Mouse (Mus musculus): Measurements from ENCODE around the gene Grin1. TPM values are rescaled to one million over a fixed set of nuclear protein-coding genes. Genes with fewer than 3 reads are reported as not detected.

Gene Grin1
- polyA plus RNA-seq, 1 experiment from 2014 or later: 5.6 TPM

DNA sequence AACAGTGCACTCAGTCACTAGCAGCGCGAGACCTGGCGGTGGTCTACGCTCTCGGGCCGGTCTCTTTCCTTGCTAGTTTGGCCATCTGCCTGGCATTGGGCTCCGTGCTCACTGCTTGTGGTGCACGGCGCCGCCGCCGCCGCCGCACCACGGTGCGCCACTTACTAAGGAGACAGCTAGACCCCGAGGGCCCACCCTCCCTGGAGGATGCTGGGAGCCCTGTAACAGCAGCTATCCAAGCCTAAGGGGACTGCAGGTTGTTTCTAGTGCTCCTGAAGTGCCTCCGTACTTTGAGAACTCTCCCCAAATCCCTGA lies 28.2 kb downstream of the Grin1 start:
- Histone ChIP-seq H3K9me3 (replicated peaks) (no peaks in the 10 kb centered on the region), H3K4me3 (peak overlapping the region; percentile 27), H3K4me1 (peaks cover 26% of the 10 kb centered on the region), H3K27me3 (peaks cover 83% of the 10 kb centered on the region), H3K36me3 (ENCODE audit: poor library complexity, severe bottlenecking) (peaks cover 10% of the 10 kb centered on the region), H3K9ac (peak overlapping the region; percentile 21; the same call in 1 of the 2 replicates), H3K27ac (no peak overlapping the region), H3K4me2 (peak overlapping the region; percentile 51)
- ATAC-seq: no peak
- under 1% methylated on average over 18 of the region's 18 CpGs for WGBS

DNA sequence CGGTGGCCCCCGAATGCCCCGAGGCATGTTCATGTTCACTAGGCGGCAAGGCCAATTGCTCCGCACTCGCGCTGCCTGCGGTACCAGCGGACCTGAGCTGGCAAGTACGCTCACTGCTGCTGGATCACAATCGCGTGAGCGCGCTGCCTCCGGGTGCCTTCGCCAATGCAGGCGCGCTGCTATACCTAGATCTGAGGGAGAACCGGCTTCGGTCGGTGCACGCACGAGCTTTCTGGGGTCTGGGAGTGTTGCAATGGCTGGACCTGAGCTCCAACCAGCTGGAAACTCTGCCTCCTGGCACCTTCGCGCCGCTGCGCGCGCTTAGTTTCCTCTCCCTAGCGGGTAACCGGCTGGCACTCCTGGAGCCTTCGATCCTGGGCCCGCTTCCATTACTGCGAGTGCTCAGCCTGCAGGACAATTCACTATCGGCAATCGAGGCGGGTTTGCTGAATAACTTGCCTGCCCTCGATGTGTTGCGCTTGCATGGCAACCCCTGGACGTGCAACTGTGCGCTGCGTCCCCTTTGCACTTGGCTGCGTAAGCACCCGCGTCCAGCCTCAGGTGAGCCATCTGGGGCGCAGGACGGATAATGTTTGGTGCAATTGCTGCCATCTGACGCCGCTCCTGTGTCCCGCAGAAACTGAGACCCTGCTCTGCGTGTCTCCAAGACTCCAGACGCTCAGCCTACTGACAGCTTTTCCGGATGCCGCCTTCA lies 28.7 kb downstream of the Grin1 start:
- Histone ChIP-seq H3K27ac (no peak overlapping the region), H3K36me3 (ENCODE audit: poor library complexity, severe bottlenecking) (peaks cover 15% of the 10 kb centered on the region), H3K4me1 (peaks cover 26% of the 10 kb centered on the region), H3K27me3 (peaks cover 78% of the 10 kb centered on the region), H3K4me2 (peak overlapping the region; percentile 51), H3K9me3 (replicated peaks) (no peaks in the 10 kb centered on the region), H3K9ac (peak overlapping the region; percentile 21), H3K4me3 (peak overlapping the region; percentile 27)
- 2% methylated on average over 54 of the region's 54 CpGs for WGBS
- no peak for ATAC-seq

DNA sequence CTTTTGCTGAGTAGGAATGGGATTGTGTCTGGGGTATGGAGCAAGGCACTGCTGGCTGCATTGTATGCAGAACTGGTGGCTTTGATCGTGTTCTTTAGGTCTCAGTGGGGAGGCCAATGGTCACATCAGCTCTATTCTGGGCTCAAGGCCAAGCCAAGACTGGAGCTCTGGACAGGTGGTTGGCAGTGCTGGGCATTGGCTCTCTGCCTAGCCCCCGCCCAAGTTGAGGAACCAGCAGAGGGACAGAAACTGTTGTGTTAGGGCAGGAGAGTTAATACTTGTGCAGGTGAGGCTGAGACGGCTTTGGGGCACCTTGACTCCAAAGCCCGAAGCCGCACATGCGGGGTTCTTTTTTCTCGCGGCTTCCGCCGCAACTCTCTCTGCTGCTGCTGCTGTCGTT lies 29.3 kb downstream of the Grin1 start, which contains the start of gene Lrrc26:
Lrrc26 (plus strand) TSS at position 265 of the 400 bp plus-strand sequence.
- Histone ChIP-seq H3K4me2 (peak within 1 kb of the TSS; percentile 51), H3K27me3 (peaks cover 73% of the 10 kb centered on the region), H3K4me3 (peak within 1 kb of the TSS; percentile 27), H3K9ac (peak within 1 kb of the TSS; percentile 21), H3K27ac (no peak within 1 kb of the TSS), H3K9me3 (replicated peaks) (no peaks in the 10 kb centered on the region), H3K4me1 (peaks cover 26% of the 10 kb centered on the region), H3K36me3 (ENCODE audit: poor library complexity, severe bottlenecking) (peaks cover 21% of the 10 kb centered on the region)
- no peak for ATAC-seq
- WGBS: 9% methylated on average over 11 of the region's 11 CpGs

DNA sequence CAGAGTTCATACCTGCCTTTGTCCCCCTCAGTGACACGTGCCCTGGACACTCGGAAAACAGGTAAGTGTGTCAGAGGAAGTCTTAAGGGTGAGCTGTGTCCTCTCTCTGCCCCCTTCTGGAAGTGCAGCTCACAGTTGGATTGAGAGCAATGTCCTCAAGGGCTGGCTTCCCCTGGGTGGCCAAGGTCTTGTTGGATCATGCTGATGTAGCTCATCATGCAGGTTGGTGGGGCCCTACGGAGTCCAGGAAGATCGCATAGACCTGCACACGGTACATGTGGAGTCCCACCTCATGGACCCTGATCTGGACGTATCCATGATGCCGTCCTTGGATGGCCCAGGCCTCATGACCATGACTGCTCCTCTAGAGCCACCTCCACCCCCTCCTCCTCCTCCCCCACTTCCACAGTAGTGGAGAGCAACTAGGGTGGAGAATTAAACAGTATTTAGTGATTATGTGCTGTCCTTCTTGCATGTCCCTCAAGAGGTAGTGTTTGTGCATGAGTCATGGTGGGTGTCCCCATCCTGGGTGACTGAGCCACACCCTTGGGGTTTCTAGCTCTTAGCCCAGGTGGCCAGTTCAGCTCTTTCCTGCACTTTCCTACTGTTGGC lies 30.1 kb downstream of the Grin1 start:
- Histone ChIP-seq H3K4me3 (no peak overlapping the region), H3K27me3 (peaks cover 65% of the 10 kb centered on the region), H3K36me3 (ENCODE audit: poor library complexity, severe bottlenecking) (peaks cover 29% of the 10 kb centered on the region), H3K9me3 (replicated peaks) (no peaks in the 10 kb centered on the region), H3K9ac (no peak overlapping the region), H3K4me1 (peaks cover 26% of the 10 kb centered on the region), H3K27ac (no peak overlapping the region), H3K4me2 (no peak overlapping the region)
- WGBS: 75% methylated on average over 7 of the region's 7 CpGs
- ATAC-seq: no peak

DNA sequence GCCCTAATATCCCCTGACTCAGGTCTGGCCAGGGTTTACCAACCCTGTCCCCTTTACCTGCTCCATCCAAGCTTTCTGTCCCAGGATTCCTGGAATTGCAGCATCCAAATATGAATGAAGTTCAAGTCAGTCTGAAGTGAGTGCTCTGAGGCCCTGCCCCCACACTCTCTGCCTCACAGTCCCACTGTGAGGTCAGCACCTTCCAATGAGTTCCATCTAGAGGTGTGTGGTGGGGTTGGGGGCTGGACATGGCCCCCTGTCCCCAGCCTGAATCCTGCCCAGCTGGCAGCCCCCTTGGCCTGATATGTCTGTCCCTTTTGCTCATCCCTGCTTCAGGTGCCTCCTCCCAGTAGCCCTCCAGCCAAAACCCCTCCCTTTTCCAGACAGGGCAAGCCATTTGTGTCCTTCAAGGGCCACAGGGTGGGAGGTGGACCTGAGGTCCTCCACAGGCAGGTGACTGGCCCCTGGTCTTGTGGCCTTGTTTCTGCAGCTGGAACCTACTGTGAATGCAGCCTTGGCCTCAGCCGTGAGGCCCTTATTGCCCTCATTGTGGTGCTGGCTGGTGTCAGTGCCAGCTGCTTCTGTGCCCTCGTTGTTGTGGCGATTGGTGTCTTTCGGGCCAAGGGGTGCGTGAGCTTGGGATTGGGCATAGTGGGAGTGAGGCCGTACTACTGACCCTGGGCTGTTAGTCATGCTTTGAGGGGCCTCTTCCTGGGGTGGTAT lies 30.9 kb downstream of the Grin1 start, which contains the start of gene Tmem210:
Tmem210 (plus strand) TSS at position 219 of the 723 bp plus-strand sequence.
- Histone ChIP-seq H3K9ac (no peak within 1 kb of the TSS), H3K36me3 (ENCODE audit: poor library complexity, severe bottlenecking) (peaks cover 36% of the 10 kb centered on the region), H3K27me3 (peaks cover 58% of the 10 kb centered on the region), H3K4me2 (no peak within 1 kb of the TSS), H3K9me3 (replicated peaks) (no peaks in the 10 kb centered on the region), H3K4me1 (peaks cover 26% of the 10 kb centered on the region), H3K27ac (no peak within 1 kb of the TSS), H3K4me3 (no peak within 1 kb of the TSS)
- WGBS: 85% methylated on average over 6 of the region's 6 CpGs
- ATAC-seq: no peak

DNA sequence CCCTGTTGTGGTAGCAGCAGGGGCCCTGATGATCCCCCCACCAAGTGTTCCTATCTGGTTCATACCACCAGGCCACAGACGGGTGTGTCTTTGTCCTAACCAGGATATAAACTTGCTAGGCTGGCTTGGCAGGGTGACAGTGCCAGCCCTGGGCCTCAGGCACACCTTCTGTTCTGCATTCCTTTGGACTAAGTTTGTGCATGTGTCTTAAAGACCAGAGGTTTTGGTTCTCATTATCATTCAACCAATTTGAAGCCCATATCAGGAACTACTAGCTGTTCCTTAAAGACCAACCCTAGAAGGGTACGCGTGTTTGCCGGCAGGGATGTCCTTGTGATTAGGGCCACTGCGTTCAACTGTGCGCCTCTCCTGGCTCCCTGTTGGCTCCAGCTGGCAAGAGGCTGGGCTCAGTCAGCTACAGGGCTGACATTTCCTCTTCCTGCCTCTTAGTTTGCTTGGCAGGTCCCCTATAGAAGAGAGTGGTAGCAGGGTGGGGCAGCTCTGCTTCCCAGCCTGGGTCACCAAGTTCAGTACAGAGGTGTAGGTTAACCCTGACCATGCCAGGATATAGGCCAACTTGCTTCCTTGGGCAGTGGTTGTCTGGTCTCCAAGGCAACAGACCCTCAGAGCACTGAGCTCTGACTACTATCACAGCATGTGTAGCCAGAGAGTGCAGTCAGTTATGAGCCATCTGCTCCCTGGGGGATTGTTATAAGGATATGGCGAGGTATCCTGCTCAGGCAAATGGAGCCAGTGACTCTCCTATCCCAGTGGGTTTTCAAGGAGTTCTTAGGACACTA lies 31.9 kb downstream of the Grin1 start:
- H3K36me3 ChIP-seq (ENCODE audit: poor library complexity, severe bottlenecking): peaks cover 46% of the 10 kb centered on the region
- H3K27ac ChIP-seq: no peak overlapping the region
- no peak for ATAC-seq
- no peaks in the 10 kb centered on the region for H3K9me3 ChIP-seq (replicated peaks)
- H3K4me3 ChIP-seq: no peak overlapping the region
- H3K4me1 ChIP-seq: peaks cover 19% of the 10 kb centered on the region
- H3K27me3 ChIP-seq: peaks cover 47% of the 10 kb centered on the region
- H3K4me2 ChIP-seq: no peak overlapping the region
- 62% methylated on average over 7 of the region's 7 CpGs for WGBS
- H3K9ac ChIP-seq: no peak overlapping the region

DNA sequence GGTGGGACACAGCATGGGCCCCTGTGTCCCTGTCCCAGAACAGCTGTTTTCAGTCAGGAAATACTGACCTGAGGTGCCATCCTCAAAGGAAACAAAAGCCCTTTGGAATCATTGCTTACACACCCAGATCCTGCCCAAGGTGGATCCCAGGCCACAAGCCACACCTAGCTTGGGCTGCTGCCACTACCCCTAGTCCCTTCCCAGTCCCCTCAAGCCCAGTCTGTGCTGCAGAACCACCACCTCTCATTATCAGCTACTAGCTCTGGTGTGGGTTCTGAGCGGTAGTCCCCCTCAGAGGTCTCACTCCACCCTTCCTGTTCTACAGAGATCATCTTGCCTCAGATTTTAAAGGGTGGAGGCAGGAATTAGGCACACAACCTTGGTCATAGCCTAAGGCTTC lies 32.7 kb downstream of the Grin1 start:
- Histone ChIP-seq H3K4me3 (no peak overlapping the region), H3K4me1 (peaks cover 18% of the 10 kb centered on the region; the same call in 1 of the 2 replicates), H3K4me2 (no peak overlapping the region), H3K9ac (no peak overlapping the region), H3K36me3 (ENCODE audit: poor library complexity, severe bottlenecking) (peaks cover 51% of the 10 kb centered on the region), H3K27ac (no peak overlapping the region), H3K9me3 (replicated peaks) (no peaks in the 10 kb centered on the region), H3K27me3 (peaks cover 40% of the 10 kb centered on the region)
- ATAC-seq: no peak
- 84% methylated on average over 1 of the region's 1 CpGs for WGBS

DNA sequence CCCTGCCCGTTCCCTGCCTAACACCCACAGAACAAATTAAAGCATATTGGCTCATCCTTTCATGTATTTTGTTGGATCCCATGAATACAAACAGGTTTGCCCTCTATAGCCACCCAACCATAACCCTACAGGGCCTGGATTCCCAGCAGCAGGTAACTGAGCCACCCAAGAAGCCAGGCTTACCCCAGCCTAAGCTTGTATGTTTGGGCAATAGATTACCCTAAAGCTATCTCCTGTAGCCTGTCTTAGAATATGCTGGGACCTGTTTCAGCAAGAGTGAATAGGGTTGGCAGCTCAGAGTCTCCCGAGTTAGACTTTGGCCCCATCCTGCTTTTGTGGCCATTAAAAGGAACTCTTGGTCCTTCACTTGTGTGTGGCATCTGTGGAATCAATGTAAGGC lies 33.4 kb downstream of the Grin1 start:
- peaks cover 11% of the 10 kb centered on the region; the same call in 1 of the 2 replicates for H3K4me1 ChIP-seq
- no peak overlapping the region for H3K9ac ChIP-seq
- WGBS: 96% methylated on average over 2 of the region's 2 CpGs
- H3K27me3 ChIP-seq: peaks cover 32% of the 10 kb centered on the region
- no peak overlapping the region for H3K4me3 ChIP-seq
- peaks cover 59% of the 10 kb centered on the region for H3K36me3 ChIP-seq (ENCODE audit: poor library complexity, severe bottlenecking)
- H3K9me3 ChIP-seq (replicated peaks): no peaks in the 10 kb centered on the region
- no peak for ATAC-seq
- no peak overlapping the region for H3K27ac ChIP-seq
- no peak overlapping the region for H3K4me2 ChIP-seq

DNA sequence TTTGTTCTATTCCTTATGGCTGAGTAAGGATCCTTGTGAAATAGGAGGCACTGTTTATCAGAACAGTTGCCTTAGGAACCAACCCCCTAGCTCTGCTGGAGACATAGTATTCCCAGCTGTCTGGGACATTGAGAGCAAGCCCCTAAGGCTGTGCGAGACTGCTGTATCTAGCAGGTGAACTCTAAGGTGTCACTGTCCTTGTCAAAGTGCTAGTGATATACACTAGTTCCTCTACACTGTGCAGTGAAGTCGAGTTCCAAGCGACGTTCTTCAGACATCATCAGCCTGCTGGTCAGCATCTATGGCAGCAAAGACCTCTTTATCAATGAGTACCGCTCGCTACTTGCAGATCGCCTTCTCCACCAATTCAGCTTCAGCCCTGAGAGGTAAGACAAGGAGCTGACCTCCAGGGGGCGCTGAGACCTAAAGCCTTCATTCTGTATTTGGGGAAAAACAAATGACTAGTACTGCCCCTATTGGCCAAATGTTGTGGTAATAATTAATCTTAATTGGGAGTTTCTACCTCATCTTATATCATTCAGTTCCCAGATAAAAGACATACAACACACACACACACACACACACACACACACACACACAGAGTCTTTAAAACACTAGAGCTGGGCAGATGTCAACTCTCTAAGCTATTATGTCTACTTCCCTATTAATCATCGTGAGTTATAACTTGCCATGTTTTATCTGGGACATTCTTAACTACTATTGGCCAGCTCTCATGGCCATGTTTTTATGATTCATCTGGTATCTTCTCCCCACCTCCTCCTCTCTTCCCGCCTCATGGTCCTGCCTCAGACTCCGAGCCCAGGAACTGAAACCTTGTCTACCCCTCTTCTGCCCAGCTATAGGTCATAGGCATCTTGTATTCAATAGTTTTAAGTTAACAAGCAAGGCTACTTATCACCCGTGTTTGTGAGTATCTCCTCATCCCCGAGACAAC lies 39.8 kb downstream of the Grin1 start:
- Histone ChIP-seq H3K36me3 (ENCODE audit: poor library complexity, severe bottlenecking) (peaks cover 97% of the 10 kb centered on the region), H3K4me1 (peaks cover 5% of the 10 kb centered on the region; the same call in 1 of the 2 replicates), H3K27ac (no peak overlapping the region), H3K27me3 (no peaks in the 10 kb centered on the region), H3K4me3 (no peak overlapping the region), H3K9ac (no peak overlapping the region), H3K4me2 (no peak overlapping the region), H3K9me3 (replicated peaks) (no peaks in the 10 kb centered on the region)
- ATAC-seq: peak; percentile 55; the same call in 1 of the 2 replicates
- 59% methylated on average over 13 of the region's 13 CpGs for WGBS

DNA sequence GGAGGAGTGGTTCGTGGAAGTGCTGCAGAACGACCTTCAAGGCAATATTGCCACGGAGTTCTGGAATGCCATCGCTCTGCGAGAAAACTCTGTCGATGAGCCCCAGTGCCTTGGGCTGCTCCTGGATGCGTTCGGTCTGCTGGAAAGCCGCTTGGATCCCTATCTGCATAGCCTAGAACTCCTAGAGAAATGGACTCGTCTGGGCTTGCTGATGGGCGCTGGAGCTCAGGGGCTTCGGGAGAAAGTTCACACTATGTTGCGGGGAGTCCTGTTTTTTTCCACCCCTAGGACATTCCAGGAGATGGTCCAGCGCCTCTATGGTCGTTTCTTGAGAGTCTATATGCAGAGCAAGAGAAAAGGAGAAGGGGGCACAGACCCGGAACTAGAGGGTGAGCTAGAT lies 46.0 kb downstream of the Grin1 start:
- WGBS: 44% methylated on average over 16 of the region's 16 CpGs
- peaks cover 38% of the 10 kb centered on the region for H3K4me1 ChIP-seq
- peak overlapping the region; percentile 85 for H3K4me3 ChIP-seq
- no peaks in the 10 kb centered on the region for H3K9me3 ChIP-seq (replicated peaks)
- H3K36me3 ChIP-seq (ENCODE audit: poor library complexity, severe bottlenecking): peaks cover 70% of the 10 kb centered on the region
- peak overlapping the region; percentile 91 for H3K4me2 ChIP-seq
- no peak for ATAC-seq
- peak overlapping the region; percentile 92 for H3K9ac ChIP-seq
- H3K27ac ChIP-seq: no peak overlapping the region
- H3K27me3 ChIP-seq: no peaks in the 10 kb centered on the region

DNA sequence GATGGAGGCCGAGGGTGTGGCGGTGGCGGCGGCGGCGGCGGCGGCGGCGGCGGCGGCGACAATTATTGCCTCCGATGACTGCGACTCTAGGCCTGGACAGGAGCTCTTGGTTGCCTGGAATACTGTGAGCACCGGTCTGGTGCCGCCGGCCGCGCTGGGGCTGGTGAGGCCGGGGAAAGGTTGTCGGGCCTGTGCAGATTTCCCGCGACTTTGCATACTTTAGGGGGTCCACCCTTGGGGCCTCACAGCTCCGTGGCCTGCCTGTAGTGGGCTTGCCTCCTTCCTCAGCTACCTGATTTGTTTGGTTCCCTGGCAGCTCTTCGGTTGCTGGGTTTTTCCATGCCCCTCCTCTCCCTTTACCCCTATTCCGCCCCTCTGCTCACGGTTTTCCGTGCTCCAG lies 46.5 kb downstream of the Grin1 start:
- H3K27ac ChIP-seq: peak overlapping the region; percentile 1; the same call in 1 of the 2 replicates
- no peaks in the 10 kb centered on the region for H3K27me3 ChIP-seq
- peaks cover 43% of the 10 kb centered on the region for H3K4me1 ChIP-seq
- peak; percentile 72 for ATAC-seq
- no peaks in the 10 kb centered on the region for H3K9me3 ChIP-seq (replicated peaks)
- under 1% methylated on average over 29 of the region's 29 CpGs for WGBS
- H3K36me3 ChIP-seq (ENCODE audit: poor library complexity, severe bottlenecking): peaks cover 69% of the 10 kb centered on the region
- peak overlapping the region; percentile 85 for H3K4me3 ChIP-seq
- H3K9ac ChIP-seq: peak overlapping the region; percentile 92
- H3K4me2 ChIP-seq: peak overlapping the region; percentile 91
